Mouse (Mus musculus) ES-E14 (cell line): ENCODE measurements at regions not wholly inside any gene's neighbourhood (a gene's known extent, or its start where the extent isn't known, plus 50 kb on each side); places are given as distances from the start of the nearest gene placed in this dataset.

Source experiments
- DNase-seq: peaks from one replicate; pipeline ENCODE4 v3.0.0-alpha.2; 2013; ENCODE audit warnings: low read depth, low spot score
- H3K27ac ChIP-seq: 2 replicates; pipeline ENCODE4 v1.5.1; 2012; ENCODE audit warnings: low read depth, mild to moderate bottlenecking, low read length, moderate library complexity, mixed read lengths; ENCODE audit not compliant: poor library complexity, insufficient read depth, severe bottlenecking
- H3K36me3 ChIP-seq: 2 replicates; pipeline ENCODE4 v1.6.1; 2012; ENCODE audit warnings: mild to moderate bottlenecking, low read length, moderate library complexity, mixed read lengths; ENCODE audit not compliant: control insufficient read depth, poor library complexity, insufficient read depth, severe bottlenecking
- H3K4me1 ChIP-seq, 2 experiments: fragments of 150-350 bp in 1 of 2; sonication (generic) in 1 of 2; 2 replicates each; pipeline ENCODE4 v1.6.1; 2012; ENCODE audit warnings: low read length in 2 of 2, mild to moderate bottlenecking in 1 of 2, mixed read lengths in 1 of 2; ENCODE audit not compliant: control insufficient read depth in 2 of 2, insufficient read depth in 2 of 2, poor library complexity in 1 of 2
- H3K4me3 ChIP-seq, 2 experiments: fragments of 150-350 bp in 1 of 2; sonication (generic) in 1 of 2; 2 replicates each; pipeline ENCODE4 v1.5.1; 2012; ENCODE audit warnings: low read length in 2 of 2, low read depth in 1 of 2, mild to moderate bottlenecking in 1 of 2, mixed read lengths in 1 of 2; ENCODE audit not compliant: insufficient read depth in 1 of 2, poor library complexity in 1 of 2, severe bottlenecking in 1 of 2
- H3K9ac ChIP-seq: 2 replicates; pipeline ENCODE4 v1.6.1; 2012; ENCODE audit warnings: low read depth, mild to moderate bottlenecking, low read length, mixed read lengths; ENCODE audit not compliant: poor library complexity, insufficient read depth, severe bottlenecking
- H3K9me3 ChIP-seq: fragments of 150-350 bp; sonication (generic); 2 replicates; pipeline ENCODE4 v1.6.1; 2012; ENCODE audit warnings: low read depth, mild to moderate bottlenecking, low read length; ENCODE audit not compliant: control insufficient read depth, insufficient read depth
- CHD2 ChIP-seq: IDR thresholded peaks from 2 replicates; pipeline ENCODE4 v1.6.1; 2014; ENCODE audit warnings: mild to moderate bottlenecking, low read depth, low read length, inconsistent platforms
- HCFC1 ChIP-seq: IDR thresholded peaks from 2 replicates; pipeline ENCODE4 v1.6.1; 2012; ENCODE audit warnings: low read length, inconsistent platforms, borderline replicate concordance; ENCODE audit not compliant: insufficient read depth
- MAFK ChIP-seq: IDR thresholded peaks from 2 replicates; pipeline ENCODE4 v1.6.1; 2014; ENCODE audit warnings: mild to moderate bottlenecking, low read depth, low read length, inconsistent platforms; ENCODE audit not compliant: insufficient read depth
- ZC3H11A ChIP-seq: IDR thresholded peaks from 2 replicates; pipeline ENCODE4 v1.6.1; 2012; ENCODE audit warnings: low read depth, mild to moderate bottlenecking, inconsistent platforms, low read length, borderline replicate concordance
- ZNF384 ChIP-seq: IDR thresholded peaks from 2 replicates; pipeline ENCODE4 v1.6.1; 2012; ENCODE audit warnings: low read depth, low read length, inconsistent platforms
- in situ Hi-C, 2 experiments: fragments of 600-800 bp; cut with MboI; formaldehyde crosslinking; loops; one replicate each; pipeline ENCODE4 v1.15.1; 2025; ENCODE audit warnings: low sequenced_read_pairs in 2 of 2, inconsistent platforms in 1 of 2; ENCODE audit not compliant: unreplicated experiment in 2 of 2

DNA sequence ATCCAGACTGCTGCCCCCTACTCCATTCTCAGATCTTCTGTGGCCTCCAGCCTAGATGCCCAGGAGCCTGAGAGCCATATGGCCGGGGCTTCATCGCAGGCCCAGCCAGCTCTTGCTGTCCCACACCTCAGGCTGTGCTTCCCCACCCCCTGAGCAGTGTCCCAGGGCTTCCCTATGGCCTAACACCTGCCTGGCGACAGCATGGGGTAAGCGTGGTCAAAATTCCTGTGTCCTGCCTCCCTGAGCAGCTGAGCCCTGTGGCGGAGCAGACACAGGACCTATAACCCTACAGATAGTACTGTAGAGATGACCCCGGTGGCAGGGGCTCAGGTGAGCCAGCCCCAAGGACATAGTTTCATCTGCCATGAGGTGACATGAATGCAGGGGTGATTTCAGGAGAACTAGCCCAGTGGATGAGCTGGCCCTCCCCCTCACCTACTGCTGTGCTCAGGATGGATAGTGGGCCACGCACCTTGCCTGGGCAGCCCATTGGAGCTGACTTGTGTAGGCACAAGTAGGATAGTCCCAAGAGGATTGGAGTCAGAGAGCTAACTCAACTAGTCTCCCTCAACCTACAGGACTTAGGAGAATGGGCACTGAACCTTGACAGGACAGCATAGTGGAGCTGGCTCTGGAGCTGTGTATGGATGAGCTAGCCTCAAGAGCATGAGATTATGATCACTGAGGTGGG lies 4816.9 kb downstream of the 9330182O14Rik start:
- no peak overlapping the region for H3K9ac ChIP-seq
- no peak overlapping the region for H3K27ac ChIP-seq
- no peaks in the 10 kb centered on the region for H3K4me1 ChIP-seq
- no peak overlapping the region for H3K4me3 ChIP-seq
- in situ Hi-C loops: no loop called here
- no peaks in the 10 kb centered on the region for H3K36me3 ChIP-seq
- no peak for DNase-seq
- TF ChIP-seq HCFC1 (no peak), MAFK (no peak), ZNF384 (no peak), CHD2 (no peak), ZC3H11A (no peak)
- H3K9me3 ChIP-seq: no peaks in the 10 kb centered on the region
